Mouse (Mus musculus) stomach, postnatal 0 days (tissue): Measurements from ENCODE around the gene Kng1.

Experiments used
- CTCF ChIP-seq: IDR thresholded peaks from 2 replicates; pipeline ENCODE4 v1.5.1; 2016; ENCODE audit warnings: antibody characterized with exemption, low read depth, mild to moderate bottlenecking, moderate library complexity
- EP300 ChIP-seq: optimal IDR thresholded peaks from 2 replicates; pipeline ENCODE3; 2016; ENCODE audit warnings: antibody characterized with exemption

DNA sequence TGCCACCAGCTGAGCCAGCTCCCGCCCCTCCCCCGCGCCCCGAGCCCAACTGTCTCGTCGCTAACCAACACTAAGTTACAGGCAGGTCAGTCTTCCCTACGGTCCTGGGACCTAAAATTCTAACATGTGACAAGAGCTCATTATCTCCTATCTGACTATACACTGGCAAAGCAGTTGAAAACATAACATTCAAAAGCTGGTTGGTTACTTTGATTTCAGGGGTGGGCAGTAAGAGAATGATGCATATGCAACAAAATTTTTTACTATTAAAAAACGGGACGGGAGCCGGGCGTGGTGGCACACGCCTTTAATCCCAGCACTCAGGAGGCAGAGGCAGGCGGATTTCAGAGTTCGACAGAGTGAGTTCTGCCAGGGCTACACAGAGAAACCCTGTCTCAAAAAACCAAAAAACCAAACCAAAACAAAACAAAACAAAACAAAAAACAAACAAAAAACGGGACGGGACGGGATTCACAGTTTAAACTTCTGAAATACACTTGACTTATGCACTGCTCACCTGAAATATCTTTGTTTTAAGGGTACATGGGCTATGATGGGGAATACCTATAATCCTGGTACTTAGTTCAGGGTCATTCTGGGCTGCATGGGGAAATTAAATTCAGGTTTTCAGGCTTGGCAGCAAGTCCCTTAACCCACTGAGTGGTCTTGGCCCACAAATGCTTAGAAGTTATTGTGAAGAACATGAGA lies 45.5 kb downstream of the Kng1 start:
- TF ChIP-seq EP300 (no peak), CTCF (no peak)
